Mouse (Mus musculus): Measurements from ENCODE around the gene Fscn1. TPM values are rescaled to one million over a fixed set of nuclear protein-coding genes. Genes with fewer than 3 reads are reported as not detected.

The Fscn1 gene
- polyA plus RNA-seq, 1 experiment = 33.7 TPM

DNA sequence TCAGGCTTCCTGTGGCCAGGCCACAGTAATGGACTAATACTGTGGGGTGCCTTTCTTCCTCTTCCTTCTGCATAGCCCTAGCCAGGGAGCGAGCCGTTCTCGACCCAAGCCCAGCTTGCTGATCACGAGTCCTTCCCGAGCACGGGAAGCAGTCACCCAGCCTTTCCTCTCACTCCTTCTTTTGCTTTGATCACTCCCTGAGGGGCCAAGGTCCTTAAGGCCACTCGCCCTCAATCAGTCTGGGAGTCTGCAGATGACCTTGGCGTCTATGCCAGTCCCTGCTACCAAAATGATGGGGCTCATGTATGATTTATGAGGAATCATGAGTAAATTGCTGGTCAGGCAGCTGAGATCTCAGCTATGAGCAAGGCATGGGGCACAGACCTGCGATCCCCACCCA lies 37.4 kb downstream of the Fscn1 start:
- 83% methylated on average over 9 of the region's 9 CpGs for WGBS
- Histone ChIP-seq H3K36me3 (ENCODE audit: control insufficient read depth, insufficient read depth, low read length) (peaks cover 10% of the 10 kb centered on the region), H3K4me1 (ENCODE audit: control insufficient read depth, insufficient read depth, insufficient read length) (peaks cover 16% of the 10 kb centered on the region), H3K27ac (ENCODE audit: insufficient read depth, low read length) (no peak overlapping the region), H3K4me3 (ENCODE audit: extremely low read depth, insufficient read depth, insufficient read length) (no peak overlapping the region), H3K27me3 (ENCODE audit: control insufficient read depth, insufficient read depth, low read length) (no peaks in the 10 kb centered on the region)
- DNase-seq (ENCODE audit: low read depth in 1 of 2, low spot score in 2 of 2) = no peak
- TF ChIP-seq CTCF (IDR thresholded peaks at IDR 0.05; ENCODE audit: extremely low read depth, insufficient read depth, insufficient read length, insufficient replicate concordance) (no peak), POLR2A (IDR thresholded peaks at IDR 0.05; ENCODE audit: low read depth, low read length) (no peak)

DNA sequence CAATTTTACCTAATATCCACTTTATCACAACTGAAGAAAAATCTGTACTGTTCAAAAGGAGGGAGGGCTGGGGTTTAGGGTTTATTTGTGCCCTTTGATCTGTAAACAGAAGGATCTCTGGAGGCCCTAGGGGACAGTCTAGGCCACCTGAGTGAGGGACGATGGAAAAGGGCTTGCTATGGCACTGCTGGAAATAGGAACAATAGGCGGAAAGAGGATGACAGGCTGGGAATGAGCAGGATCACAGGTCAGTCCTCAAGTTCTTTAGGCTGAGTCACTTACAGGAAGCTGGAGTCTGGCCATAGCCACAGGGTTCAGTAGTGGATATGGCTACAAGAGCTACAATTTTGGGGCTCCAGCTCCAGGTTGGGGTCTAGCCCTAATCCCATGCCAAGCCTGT lies 38.0 kb downstream of the Fscn1 start:
- WGBS = 79% methylated on average over 2 of the region's 2 CpGs
- H3K27ac ChIP-seq (ENCODE audit: insufficient read depth, low read length) = no peak overlapping the region
- DNase-seq (ENCODE audit: low read depth in 1 of 2, low spot score in 2 of 2) = no peak
- peaks cover 7% of the 10 kb centered on the region; the same call in 1 of the 2 replicates for H3K36me3 ChIP-seq (ENCODE audit: control insufficient read depth, insufficient read depth, low read length)
- H3K27me3 ChIP-seq (ENCODE audit: control insufficient read depth, insufficient read depth, low read length) = no peaks in the 10 kb centered on the region
- TF ChIP-seq POLR2A (IDR thresholded peaks at IDR 0.05; ENCODE audit: low read depth, low read length) (no peak), CTCF (IDR thresholded peaks at IDR 0.05; ENCODE audit: extremely low read depth, insufficient read depth, insufficient read length, insufficient replicate concordance) (no peak)
- H3K4me1 ChIP-seq (ENCODE audit: control insufficient read depth, insufficient read depth, insufficient read length) = peaks cover 16% of the 10 kb centered on the region
- no peak overlapping the region for H3K4me3 ChIP-seq (ENCODE audit: extremely low read depth, insufficient read depth, insufficient read length)

GRCm38 (mm10) chr5:143000091-143000490 lies 39.9 kb downstream of the Fscn1 start:
- TF ChIP-seq POLR2A (IDR thresholded peaks at IDR 0.05; ENCODE audit: low read depth, low read length) = no peak
- TF ChIP-seq CTCF (IDR thresholded peaks at IDR 0.05; ENCODE audit: extremely low read depth, insufficient read depth, insufficient read length, insufficient replicate concordance) = no peak

DNA sequence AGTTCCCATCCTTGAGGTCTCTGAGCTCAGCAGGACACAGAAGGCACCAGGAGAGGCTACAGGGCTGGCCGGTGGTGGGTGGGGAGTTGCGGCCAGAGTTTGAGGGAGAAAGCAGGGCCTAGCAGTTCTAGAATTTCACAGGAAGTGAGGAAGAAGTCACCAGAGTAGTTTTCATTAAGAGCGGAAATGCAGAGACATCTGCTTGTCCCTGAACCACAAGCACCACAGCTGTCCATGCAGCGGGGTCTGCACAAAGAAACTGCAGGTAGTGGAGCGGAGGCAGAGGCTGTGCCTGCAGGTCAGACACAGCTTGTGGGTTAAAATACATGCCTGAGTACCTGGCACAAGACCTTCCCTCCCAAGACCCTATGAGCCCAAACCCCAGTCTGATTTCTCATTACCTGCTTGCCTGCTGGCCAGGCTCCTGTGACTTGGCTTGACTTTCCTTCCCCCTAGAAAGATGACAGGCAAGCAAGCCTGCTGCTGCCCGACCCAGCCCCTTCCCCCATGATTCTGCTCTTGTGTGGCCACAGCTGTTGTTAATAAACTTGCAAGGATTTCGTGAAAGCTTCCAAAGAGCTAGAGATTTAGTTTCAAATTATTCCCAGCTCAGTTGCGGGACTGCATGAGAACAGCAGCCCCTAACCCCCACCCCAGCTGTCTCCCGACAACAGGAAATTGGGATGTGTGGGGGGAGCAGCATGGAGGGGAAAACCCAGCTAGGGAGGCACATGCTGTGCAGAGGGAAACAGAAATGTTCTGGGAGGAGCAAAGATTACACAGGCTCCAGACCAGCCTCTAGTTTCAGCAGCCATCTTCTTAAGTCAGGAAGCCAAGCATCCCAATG lies 40.7 kb downstream of the Fscn1 start:
- Histone ChIP-seq H3K27me3 (ENCODE audit: control insufficient read depth, insufficient read depth, low read length) (no peaks in the 10 kb centered on the region), H3K4me1 (ENCODE audit: control insufficient read depth, insufficient read depth, insufficient read length) (peaks cover 16% of the 10 kb centered on the region), H3K4me3 (ENCODE audit: extremely low read depth, insufficient read depth, insufficient read length) (no peak overlapping the region), H3K27ac (ENCODE audit: insufficient read depth, low read length) (peak overlapping the region; percentile 57), H3K36me3 (ENCODE audit: control insufficient read depth, insufficient read depth, low read length) (peaks cover 6% of the 10 kb centered on the region)
- TF ChIP-seq POLR2A (IDR thresholded peaks at IDR 0.05; ENCODE audit: low read depth, low read length) (no peak), CTCF (IDR thresholded peaks at IDR 0.05; ENCODE audit: extremely low read depth, insufficient read depth, insufficient read length, insufficient replicate concordance) (no peak)
- DNase-seq (ENCODE audit: low read depth in 1 of 2, low spot score in 2 of 2) = no peak
- 55% methylated on average over 9 of the region's 9 CpGs for WGBS

More at GRCm38 (mm10) chr5:143000091-143000490, 39.9 kb downstream of the Fscn1 start:
- 76% methylated on average over 4 of the region's 4 CpGs for WGBS
- H3K27me3 ChIP-seq (ENCODE audit: control insufficient read depth, insufficient read depth, low read length) = no peaks in the 10 kb centered on the region
- H3K27ac ChIP-seq (ENCODE audit: insufficient read depth, low read length) = peak overlapping the region; percentile 57
- peaks cover 6% of the 10 kb centered on the region for H3K36me3 ChIP-seq (ENCODE audit: control insufficient read depth, insufficient read depth, low read length)
- no peak for DNase-seq (ENCODE audit: low read depth in 1 of 2, low spot score in 2 of 2)
- H3K4me3 ChIP-seq (ENCODE audit: extremely low read depth, insufficient read depth, insufficient read length) = no peak overlapping the region
- H3K4me1 ChIP-seq (ENCODE audit: control insufficient read depth, insufficient read depth, insufficient read length) = peaks cover 16% of the 10 kb centered on the region

DNA sequence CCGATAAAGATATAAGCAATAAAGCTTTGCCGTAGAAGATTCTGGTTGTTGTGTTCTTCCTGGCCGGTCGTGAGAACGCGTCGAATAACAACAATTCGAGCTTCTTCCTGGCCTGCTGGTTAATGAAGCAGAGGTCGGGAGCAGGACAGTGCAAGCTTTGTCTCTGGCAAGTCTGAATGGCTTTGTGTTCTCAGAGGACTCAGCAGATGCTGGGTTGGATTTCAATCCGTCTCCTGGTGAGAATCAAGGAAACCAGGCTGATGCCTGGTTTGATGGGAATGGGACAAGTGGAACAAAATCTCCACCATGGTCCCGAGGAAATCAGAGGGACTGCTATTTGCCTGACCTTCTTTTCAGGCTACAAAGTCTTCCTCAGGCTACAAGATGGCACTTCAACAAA lies 49.2 kb downstream of the Fscn1 start:
- DNase-seq (ENCODE audit: low read depth in 1 of 2, low spot score in 2 of 2) = no peak
- TF ChIP-seq POLR2A (IDR thresholded peaks at IDR 0.05; ENCODE audit: low read depth, low read length) = no peak
- Histone ChIP-seq H3K36me3 (ENCODE audit: control insufficient read depth, insufficient read depth, low read length) (peaks cover 26% of the 10 kb centered on the region), H3K4me1 (ENCODE audit: control insufficient read depth, insufficient read depth, insufficient read length) (no peaks in the 10 kb centered on the region), H3K27me3 (ENCODE audit: control insufficient read depth, insufficient read depth, low read length) (no peaks in the 10 kb centered on the region), H3K4me3 (ENCODE audit: extremely low read depth, insufficient read depth, insufficient read length) (no peak overlapping the region), H3K27ac (ENCODE audit: insufficient read depth, low read length) (no peak overlapping the region)
- WGBS = 95% methylated on average over 11 of the region's 11 CpGs

DNA sequence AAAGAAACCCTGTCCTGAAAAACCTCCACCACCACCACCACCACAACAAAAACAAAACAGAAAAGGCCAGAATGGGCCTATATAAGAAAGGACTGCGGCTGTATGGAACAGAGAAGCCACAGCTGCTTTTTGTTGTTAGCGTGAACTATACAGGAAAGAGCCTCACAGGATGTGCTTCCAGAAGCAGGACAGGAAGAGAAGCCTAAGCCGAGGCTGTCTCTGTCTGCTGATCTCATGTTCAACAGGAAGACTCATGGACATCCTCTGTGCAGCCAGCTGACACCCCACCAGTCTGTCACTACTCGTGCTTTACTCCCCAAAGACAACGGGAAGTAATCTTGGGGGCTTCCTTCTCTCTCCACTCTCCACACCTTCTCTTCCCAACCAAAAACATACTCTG lies 57.3 kb downstream of the Fscn1 start:
- Histone ChIP-seq H3K27me3 (ENCODE audit: control insufficient read depth, insufficient read depth, low read length) (no peaks in the 10 kb centered on the region), H3K4me1 (ENCODE audit: control insufficient read depth, insufficient read depth, insufficient read length) (no peaks in the 10 kb centered on the region), H3K4me3 (ENCODE audit: extremely low read depth, insufficient read depth, insufficient read length) (no peak overlapping the region), H3K27ac (ENCODE audit: insufficient read depth, low read length) (no peak overlapping the region), H3K36me3 (ENCODE audit: control insufficient read depth, insufficient read depth, low read length) (peaks cover 25% of the 10 kb centered on the region)
- no peak for DNase-seq (ENCODE audit: low read depth in 1 of 2, low spot score in 2 of 2)
- TF ChIP-seq CTCF (IDR thresholded peaks at IDR 0.05; ENCODE audit: extremely low read depth, insufficient read depth, insufficient read length, insufficient replicate concordance) = no peak
- no peak for TF ChIP-seq POLR2A (IDR thresholded peaks at IDR 0.05; ENCODE audit: low read depth, low read length)
- 63% methylated on average over 5 of the region's 5 CpGs for WGBS

Other genes starting within 250 kb of the Fscn1 start
- gene Tnrc18, start 142.7 kb upstream of the Fscn1 start, polyA plus RNA-seq (2012; rRNA removed) = 37.3 and 47.1 TPM in 2 replicates
- 15.8 and 22.1 TPM in 2 replicates for gene Fbxl18, start 64.9 kb upstream of the Fscn1 start, polyA plus RNA-seq (2012; rRNA removed)
- 6,692 and 9,830 TPM in 2 replicates for gene Actb, start 53.6 kb upstream of the Fscn1 start, polyA plus RNA-seq (2012; rRNA removed)
- gene Rnf216, start 152.7 kb downstream of the Fscn1 start, polyA plus RNA-seq (2012; rRNA removed) = 25.9 and 32.4 TPM in 2 replicates
- gene Olfr718-ps1, start 187.2 kb downstream of the Fscn1 start, polyA plus RNA-seq (2012; rRNA removed) = not detected in 2 replicates
- gene Rbak, start 220.4 kb downstream of the Fscn1 start, polyA plus RNA-seq (2012; rRNA removed) = 2.6 and 2.7 TPM in 2 replicates
- gene Spdye4b, start 220.7 kb downstream of the Fscn1 start, polyA plus RNA-seq (2012; rRNA removed) = not detected in 2 replicates

Data from spleen, adult 2 months (tissue).